Mouse (Mus musculus) bone marrow, adult 2 months (tissue): ENCODE measurements around the gene Sh3yl1.

Source experiments
- CTCF ChIP-seq: fragments of 200-500 bp; IDR thresholded peaks from 2 replicates; pipeline ENCODE4 v1.5.1; 2011; ENCODE audit warnings: low read length, control low read depth; ENCODE audit not compliant: control insufficient read depth, insufficient read depth
- POLR2A ChIP-seq: fragments of 200-500 bp; IDR thresholded peaks from 2 replicates; pipeline ENCODE4 v1.6.1; 2011; ENCODE audit warnings: low read depth, mild to moderate bottlenecking, control low read depth, low read length, borderline replicate concordance; ENCODE audit not compliant: control insufficient read depth

DNA sequence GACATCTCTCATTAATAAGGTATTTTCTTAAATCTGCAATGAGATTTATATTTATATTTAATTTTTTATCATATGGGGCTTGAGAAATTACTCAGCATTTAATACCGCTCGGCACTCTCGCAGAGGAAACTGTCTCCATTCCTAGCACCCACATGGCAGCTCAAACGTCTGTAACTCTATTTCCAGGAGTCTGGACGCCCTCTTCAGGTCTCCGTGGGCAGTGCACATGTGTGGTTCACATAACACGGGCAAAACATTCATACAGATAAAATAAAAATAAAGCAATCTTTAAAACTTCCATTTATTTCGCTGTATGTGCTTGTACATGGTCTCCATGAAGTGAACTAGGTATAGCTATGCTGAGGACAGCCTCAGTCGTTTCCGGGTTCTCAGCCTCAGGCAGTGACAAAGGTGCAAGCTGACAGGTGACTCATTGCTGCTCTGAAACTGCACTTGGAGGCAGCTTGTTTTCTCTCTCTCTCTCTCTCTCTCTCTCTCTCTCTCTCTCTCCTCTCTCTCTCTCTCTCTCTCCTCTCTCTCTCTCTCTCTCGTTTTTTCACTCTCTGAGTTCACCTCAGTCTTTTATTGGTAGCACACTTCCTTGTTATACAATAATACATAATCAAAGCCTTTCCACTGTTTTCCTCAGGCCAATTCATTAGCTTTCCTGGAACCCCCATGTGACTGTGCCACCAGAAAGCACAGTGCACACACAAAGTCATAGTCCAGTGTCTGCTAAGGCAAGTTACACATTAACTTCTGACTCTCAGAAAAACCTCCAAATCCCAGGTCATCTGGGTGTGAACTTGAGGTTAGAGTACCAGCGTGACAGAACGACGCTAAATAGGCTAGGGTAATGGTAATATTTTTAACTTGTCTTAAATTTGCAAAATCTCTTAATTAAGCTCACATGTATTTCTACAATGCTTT, 31.9 kb downstream of the Sh3yl1 start:
- TF ChIP-seq POLR2A (no peak), CTCF (no peak)
